Mouse (Mus musculus) naive thymus-derived CD4-positive, alpha-beta T cell, adult 2 months (primary cell): ENCODE results near the gene Iqcf4.
"Not testable (repeated sequence)": the region's sequence is repeated elsewhere in the genome, so short reads cannot be mapped to it uniquely, and the experiment has no call there.

ENCODE experiments used
- DNase-seq: peaks from one replicate; pipeline ENCODE4 v3.0.0-alpha.2; 2011; ENCODE audit warnings: low read depth

Iqcf4 gene

GRCm38 (mm10) chr9:106570896-106571295 is at the start of gene Iqcf4:
TSS of gene Iqcf4 (minus strand) at chr9:106570996.
- DNase-seq, result no peak

GRCm38 (mm10) chr9:106617496-106617895 is 46.7 kb upstream of the Iqcf4 start:
- no peak for DNase-seq

- DNase-seq, result no peak
Observed at GRCm38 (mm10) chr9:106616306-106616705, 45.5 kb upstream of the Iqcf4 start.

GRCm38 (mm10) chr9:106614616-106615015 is 43.8 kb upstream of the Iqcf4 start:
- no peak for DNase-seq

- DNase-seq, result no peak
Observed at GRCm38 (mm10) chr9:106613951-106614350, 43.2 kb upstream of the Iqcf4 start.

GRCm38 (mm10) chr9:106610727-106611126 is 39.9 kb upstream of the Iqcf4 start:
- no peak for DNase-seq

GRCm38 (mm10) chr9:106600546-106600945 is 29.8 kb upstream of the Iqcf4 start:
- DNase-seq, result peak; percentile 46

- DNase-seq, result no peak
Observed at GRCm38 (mm10) chr9:106598466-106598865, 27.7 kb upstream of the Iqcf4 start.

- no peak for DNase-seq
Observed at GRCm38 (mm10) chr9:106595836-106596235, 25.0 kb upstream of the Iqcf4 start.

GRCm38 (mm10) chr9:106595402-106595801 is 24.6 kb upstream of the Iqcf4 start:
- DNase-seq, result not testable (repeated sequence)

- no peak for DNase-seq
Observed at GRCm38 (mm10) chr9:106592158-106592557, 21.4 kb upstream of the Iqcf4 start.

GRCm38 (mm10) chr9:106582552-106582951 is 11.8 kb upstream of the Iqcf4 start:
- no peak for DNase-seq

- no peak for DNase-seq
Observed at GRCm38 (mm10) chr9:106580016-106580415, 9.2 kb upstream of the Iqcf4 start.

- no peak for DNase-seq
Observed at GRCm38 (mm10) chr9:106576112-106576511, 5.3 kb upstream of the Iqcf4 start.

- DNase-seq, result no peak
Observed at GRCm38 (mm10) chr9:106573366-106573765, 2.6 kb upstream of the Iqcf4 start.

GRCm38 (mm10) chr9:106572186-106572585 is 1.4 kb upstream of the Iqcf4 start:
- no peak for DNase-seq

GRCm38 (mm10) chr9:106566437-106566836 is 4.4 kb downstream of the Iqcf4 start:
- DNase-seq, result no peak

- DNase-seq, result no peak
Observed at GRCm38 (mm10) chr9:106564025-106564424, 6.8 kb downstream of the Iqcf4 start.

GRCm38 (mm10) chr9:106562291-106562690 is 8.5 kb downstream of the Iqcf4 start:
- no peak for DNase-seq

GRCm38 (mm10) chr9:106561531-106561930 is 9.3 kb downstream of the Iqcf4 start, which contains the start of gene Iqcf3:
TSS of gene Iqcf3 (minus strand) at chr9:106561631.
- DNase-seq, result no peak

GRCm38 (mm10) chr9:106534975-106535374 is 35.8 kb downstream of the Iqcf4 start:
- no peak for DNase-seq

- DNase-seq, result no peak
Observed at GRCm38 (mm10) chr9:106534296-106534695, 36.5 kb downstream of the Iqcf4 start.

- DNase-seq, result peak; percentile 50
Observed at GRCm38 (mm10) chr9:106531833-106532232, 39.0 kb downstream of the Iqcf4 start.

GRCm38 (mm10) chr9:106519909-106520308 is 50.9 kb downstream of the Iqcf4 start:
- DNase-seq, result no peak

GRCm38 (mm10) chr9:106519433-106519832 is 51.4 kb downstream of the Iqcf4 start:
- no peak for DNase-seq
